9 mouse cellular contexts compared by ENCODE assay signal in genomic region chr1:132520764-132521163, GRCm38 (mm10). TPM values are rescaled to one million over a fixed set of nuclear protein-coding genes. Genes with fewer than 3 reads are reported as not detected.
A peak's percentile ranks its signal among the peaks of the same experiment; 100 is the strongest.
DNase-seq lines count a peak whose midpoint lies in the region; ATAC-seq lines count a peak whose summit lies in the region.
"Had no signal": no experiment of that assay in that cellular context is flagged by ENCODE, and none has a peak within 500 bp of the region (broad histone marks: within the 10 kb centered on the region; RNA-seq: fewer than 3 reads in every experiment).

No protein-coding gene starts in this region.

- ATAC-seq in embryonic facial prominence, embryonic 15.5 days (ENCODE audit: insufficient number of reproducible peaks, low FRiP score, low TSS enrichment, low read depth): peak; percentile 66
- ATAC-seq in intestine, embryonic 14.5 days (replicated peaks; ENCODE audit: low FRiP score, low TSS enrichment, low read depth): 0 out of 2 replicates have a peak, but pooled peaks have one; percentile 20
- peak; percentile 80 for ATAC-seq in liver, embryonic 11.5 days (replicated peaks; ENCODE audit: low FRiP score)

- H3K4me1 ChIP-seq in embryonic facial prominence, embryonic 15.5 days: peaks cover 13% of the 10 kb centered on the region; the same call in 1 of the 2 replicates
- H3K4me1 ChIP-seq in intestine, embryonic 14.5 days (replicated peaks; ENCODE audit: control insufficient read depth, insufficient read depth, low read length): no peaks in the 10 kb centered on the region
- no peaks in the 10 kb centered on the region for H3K4me1 ChIP-seq in liver, embryonic 11.5 days (replicated peaks; ENCODE audit: control insufficient read depth, insufficient read depth, low read length)

- DNase-seq in left cerebral cortex, adult 18-20 months (ENCODE audit: low spot score in 2 of 2): peak; percentile 44 to 45
- no peak for DNase-seq in left cerebral cortex, adult 9 months (ENCODE audit: low spot score in 2 of 2)
- peak; percentile 67 for DNase-seq in adrenal gland, adult 2 months
- DNase-seq in intestine, embryonic 14.5 days (ENCODE audit: low spot score): no peak
- no peak for DNase-seq in liver, embryonic 11.5 days (ENCODE audit: low spot score)
- peak; percentile 64 for DNase-seq in retina, adult 2 months (ENCODE audit: low read depth, low spot score)
- peak; percentile 15 to 52 for DNase-seq in urinary bladder, postnatal 36 days (ENCODE audit: low spot score in 2 of 2)

- no peaks in the 10 kb centered on the region for H3K27me3 ChIP-seq in embryonic facial prominence, embryonic 15.5 days
- H3K27me3 ChIP-seq in intestine, embryonic 14.5 days (replicated peaks; ENCODE audit: control insufficient read depth, insufficient read depth, low read length): no peaks in the 10 kb centered on the region
- no peaks in the 10 kb centered on the region for H3K27me3 ChIP-seq in liver, embryonic 11.5 days (replicated peaks; ENCODE audit: control insufficient read depth, insufficient read depth, low read length)
- H3K27me3 ChIP-seq: neural tube, embryonic 13.5 days had no signal

- WGBS in embryonic facial prominence, embryonic 15.5 days: 38% methylated on average over 2 of the region's 6 CpGs
- WGBS in intestine, embryonic 14.5 days: 13% methylated on average over 4 of the region's 6 CpGs
- WGBS in liver, embryonic 11.5 days: 32% methylated on average over 3 of the region's 6 CpGs

- no peak overlapping the region for H3K4me3 ChIP-seq in embryonic facial prominence, embryonic 15.5 days (replicated peaks)
- H3K4me3 ChIP-seq in intestine, embryonic 14.5 days (ENCODE audit: low read depth, low read length): no peak overlapping the region
- no peak overlapping the region for H3K4me3 ChIP-seq in liver, embryonic 11.5 days (ENCODE audit: low read depth, low read length)
- H3K4me3 ChIP-seq: neural tube, embryonic 13.5 days had no signal

- H3K9me3 ChIP-seq in embryonic facial prominence, embryonic 15.5 days (replicated peaks): no peaks in the 10 kb centered on the region
- no peaks in the 10 kb centered on the region for H3K9me3 ChIP-seq in intestine, embryonic 14.5 days (ENCODE audit: control insufficient read depth, low read length)
- no peaks in the 10 kb centered on the region for H3K9me3 ChIP-seq in liver, embryonic 11.5 days (ENCODE audit: control insufficient read depth, low read length)
- H3K9me3 ChIP-seq: neural tube, embryonic 13.5 days had no signal

- no peak overlapping the region for H3K27ac ChIP-seq in embryonic facial prominence, embryonic 15.5 days (replicated peaks)
- H3K27ac ChIP-seq in intestine, embryonic 14.5 days (ENCODE audit: low read depth): no peak overlapping the region
- H3K27ac ChIP-seq in liver, embryonic 11.5 days (ENCODE audit: low read depth, low read length): no peak overlapping the region
- H3K27ac ChIP-seq: neural tube, embryonic 13.5 days had no signal

- H3K9ac ChIP-seq in embryonic facial prominence, embryonic 15.5 days: no peak overlapping the region
- H3K9ac ChIP-seq in intestine, embryonic 14.5 days (ENCODE audit: low read length): no peak overlapping the region
- H3K9ac ChIP-seq in liver, embryonic 11.5 days (ENCODE audit: low read depth, low read length): no peak overlapping the region
- H3K9ac ChIP-seq: neural tube, embryonic 13.5 days had no signal

- H3K4me2 ChIP-seq in embryonic facial prominence, embryonic 15.5 days (replicated peaks): no peak overlapping the region
- H3K4me2 ChIP-seq in intestine, embryonic 14.5 days (ENCODE audit: low read length): no peak overlapping the region
- H3K4me2 ChIP-seq in liver, embryonic 11.5 days: no peak overlapping the region; the same call in 1 of the 2 replicates
- H3K4me2 ChIP-seq: neural tube, embryonic 13.5 days had no signal

- H3K36me3 ChIP-seq in embryonic facial prominence, embryonic 15.5 days: no peaks in the 10 kb centered on the region
- no peaks in the 10 kb centered on the region for H3K36me3 ChIP-seq in intestine, embryonic 14.5 days (ENCODE audit: control insufficient read depth, insufficient read depth, low read length)
- H3K36me3 ChIP-seq in liver, embryonic 11.5 days (ENCODE audit: control insufficient read depth, insufficient read depth, low read length): no peaks in the 10 kb centered on the region

RNA-seq across cellular contexts. Expression of gene Tmem81, which starts 14.7 kb away (rescaled TPM):
- 1 to 10 TPM; 4.7 to 4.8 TPM for total RNA-seq in left cerebral cortex, adult 18-20 months (2021)
- 1 to 10 TPM; 3.3 to 5.4 TPM for total RNA-seq in adrenal gland, adult 2 months (2021)
- 1.5 and 1.7 TPM in 2 replicates for polyA plus RNA-seq in adrenal gland, adult 2 months (2012; rRNA removed)
- 1.9 and 2.0 TPM in 2 replicates for polyA plus RNA-seq in embryonic facial prominence, embryonic 15.5 days (2015; fragmentation: Nextera tagmentation; extraction: Ambion mirVana)
- polyA plus RNA-seq in intestine, embryonic 14.5 days (2014; fragmentation: Nextera tagmentation; extraction: Ambion mirVana): 1.6 and 2.1 TPM in 2 replicates
- 2.5 and 3.1 TPM in 2 replicates for polyA plus RNA-seq in liver, embryonic 11.5 days (2014; fragmentation: Nextera tagmentation; extraction: Ambion mirVana)

RNA-seq across cellular contexts. Expression of gene Cntn2, which starts 22.3 kb away (rescaled TPM):
- total RNA-seq in left cerebral cortex, adult 18-20 months (2021): 10 to 100 TPM; 65.8 to 86.7 TPM
- total RNA-seq in adrenal gland, adult 2 months (2021): not detected
- polyA plus RNA-seq in adrenal gland, adult 2 months (2012; rRNA removed): 0.07 and 0.22 TPM in 2 replicates
- 1.4 and 1.5 TPM in 2 replicates for polyA plus RNA-seq in embryonic facial prominence, embryonic 15.5 days (2015; fragmentation: Nextera tagmentation; extraction: Ambion mirVana)
- 0.32 and 1.2 TPM in 2 replicates for polyA plus RNA-seq in intestine, embryonic 14.5 days (2014; fragmentation: Nextera tagmentation; extraction: Ambion mirVana)
- 0.35 and 0.60 TPM in 2 replicates for polyA plus RNA-seq in liver, embryonic 11.5 days (2014; fragmentation: Nextera tagmentation; extraction: Ambion mirVana)

RNA-seq across cellular contexts. Expression of gene Rbbp5, which starts 43.6 kb away (rescaled TPM):
- 10 to 100 TPM; 59.5 to 61.4 TPM for total RNA-seq in left cerebral cortex, adult 18-20 months (2021)
- 10 to 100 TPM; 33.1 to 40.2 TPM for total RNA-seq in adrenal gland, adult 2 months (2021)
- 4.5 and 5.0 TPM in 2 replicates for polyA plus RNA-seq in adrenal gland, adult 2 months (2012; rRNA removed)
- polyA plus RNA-seq in embryonic facial prominence, embryonic 15.5 days (2015; fragmentation: Nextera tagmentation; extraction: Ambion mirVana): 40.5 and 41.6 TPM in 2 replicates
- polyA plus RNA-seq in intestine, embryonic 14.5 days (2014; fragmentation: Nextera tagmentation; extraction: Ambion mirVana): 40.3 and 44.2 TPM in 2 replicates
- 46.6 and 53.8 TPM in 2 replicates for polyA plus RNA-seq in liver, embryonic 11.5 days (2014; fragmentation: Nextera tagmentation; extraction: Ambion mirVana)

Comparison
In these comparisons a context has a peak if more than half of its experiments do, and no peak if none do; other contexts are left out.
1. DNase-seq: peak in left cerebral cortex, adult 18-20 months (2 of 2), adrenal gland, adult 2 months (single experiment), retina, adult 2 months (single experiment) and urinary bladder, postnatal 36 days (2 of 2); none in left cerebral cortex, adult 9 months (0 of 2), intestine, embryonic 14.5 days (single experiment) and liver, embryonic 11.5 days (single experiment).
2. ATAC-seq: peak in every context shown above with its lines; median percentile 80 in liver, embryonic 11.5 days; 66 in embryonic facial prominence, embryonic 15.5 days; 20 in intestine, embryonic 14.5 days.